Mouse (Mus musculus) brain, embryonic 14.5 days (tissue): ENCODE results near the gene Lemd1.

Source experiments
- CTCF ChIP-seq: fragments of 200-500 bp; IDR thresholded peaks from 2 replicates; pipeline ENCODE4 v1.5.1; 2012; ENCODE audit warnings: inconsistent platforms, mild to moderate bottlenecking, moderate library complexity, borderline replicate concordance; ENCODE audit not compliant: insufficient read depth, insufficient read length; ENCODE audit errors: extremely low read depth
- POLR2A ChIP-seq: fragments of 200-500 bp; IDR thresholded peaks from 2 replicates; pipeline ENCODE4 v1.6.1; 2012; ENCODE audit warnings: mild to moderate bottlenecking, inconsistent platforms, borderline replicate concordance; ENCODE audit not compliant: poor library complexity, insufficient read depth, insufficient read length, severe bottlenecking; ENCODE audit errors: extremely low read depth

DNA sequence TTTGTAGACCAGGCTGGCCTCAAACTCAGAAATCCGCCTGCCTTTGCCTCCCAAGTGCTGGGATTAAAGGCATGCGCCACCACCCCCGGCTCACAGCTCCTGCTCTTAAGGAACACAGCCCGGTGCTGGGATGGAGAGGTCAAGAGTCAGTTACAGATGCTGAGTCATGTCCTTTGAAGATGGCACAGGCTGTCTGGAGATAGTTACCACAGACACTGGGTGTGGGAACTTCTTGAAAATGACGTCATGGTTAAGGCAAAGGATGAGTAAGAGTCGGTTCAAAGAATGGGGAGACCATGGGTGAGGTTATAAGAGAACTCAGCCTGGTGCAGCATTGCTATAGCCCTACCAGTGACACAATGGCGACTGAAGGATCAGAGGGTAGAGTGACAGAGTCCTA, 73.3 kb downstream of the Lemd1 start:
- TF ChIP-seq CTCF, result no peak
- TF ChIP-seq POLR2A, result no peak
